Mouse (Mus musculus): Measurements from ENCODE around the gene Tdp2. TPM values are rescaled to one million over a fixed set of nuclear protein-coding genes. Genes with fewer than 3 reads are reported as not detected.

Gene Tdp2
- total and polyA plus RNA-seq, 3 experiments: 37.4 to 96.6 (median 44.5) TPM

DNA sequence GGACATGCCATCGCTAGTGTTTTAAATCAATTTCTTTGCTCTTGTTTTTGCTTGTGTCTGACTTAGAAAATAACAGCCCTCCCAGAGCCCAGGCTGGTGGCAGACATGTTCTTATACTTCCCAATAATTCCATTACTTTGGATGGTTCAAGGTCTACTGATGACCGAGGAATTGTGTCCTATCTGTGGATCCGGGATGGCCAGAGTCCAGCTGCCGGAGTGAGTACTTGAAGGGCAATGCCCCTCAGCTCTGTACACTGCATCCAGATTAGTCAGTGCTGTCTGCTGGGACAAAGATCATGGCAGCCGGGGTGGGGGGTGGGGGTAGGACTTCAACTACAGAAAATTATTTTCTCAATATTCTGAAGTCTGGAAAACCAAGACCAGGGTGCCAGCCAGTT is 49.2 kb downstream of the Tdp2 start:
- H3K4me2 ChIP-seq (ENCODE audit: insufficient read depth, low read depth, poor library complexity, severe bottlenecking): no peak overlapping the region
- in situ Hi-C loops (cut with MboI; ENCODE audit: low pct_ligation_motif_present, low pct_unique_long_range_greater_than_20kb, low sequenced_read_pairs): no loop called here
- H3K79me2 ChIP-seq (replicated peaks; ENCODE audit: control insufficient read depth, extremely low read depth, insufficient read depth, poor library complexity, severe bottlenecking): no peaks in the 10 kb centered on the region
- peaks cover 12% of the 10 kb centered on the region for H3K9me3 ChIP-seq (replicated peaks; ENCODE audit: low read length)
- dilution Hi-C loops (cut with MboI; ENCODE audit: extremely low pct_ligation_motif_present, extremely low pct_unique_long_range_greater_than_20kb, low sequenced_read_pairs): no loop called here
- H3K27ac ChIP-seq (ENCODE audit: insufficient read depth, low read depth): no peak overlapping the region
- H3K9ac ChIP-seq (ENCODE audit: insufficient read depth, low read depth): no peak overlapping the region
- H3K36me3 ChIP-seq (replicated peaks in 1 of 2; ENCODE audit: control insufficient read depth in 1 of 2, insufficient read depth in 1 of 2, low read length in 1 of 2): no peaks in the 10 kb centered on the region
- TF ChIP-seq ZC3H11A (IDR thresholded peaks at IDR 0.05; ENCODE audit: low read depth, low read length) (no peak), RAD21 (IDR thresholded peaks at IDR 0.05; ENCODE audit: low read depth, low read length) (no peak), TCF12 (IDR thresholded peaks at IDR 0.05; ENCODE audit: low read depth, low read length) (no peak), NRF1 (IDR thresholded peaks at IDR 0.05; ENCODE audit: low read depth, low read length) (no peak), CHD2 (IDR thresholded peaks at IDR 0.05; ENCODE audit: low read length) (no peak), KAT2A (IDR thresholded peaks at IDR 0.05; ENCODE audit: insufficient replicate concordance, low read length) (no peak), JUN (IDR thresholded peaks at IDR 0.05; ENCODE audit: insufficient read depth, low read depth, low read length) (no peak), BHLHE40 (IDR thresholded peaks at IDR 0.05; ENCODE audit: low read depth, low read length) (no peak), SIN3A (IDR thresholded peaks at IDR 0.05; ENCODE audit: low read length) (no peak), MXI1 (IDR thresholded peaks at IDR 0.05; ENCODE audit: low read depth, low read length) (no peak), PAX5 (IDR thresholded peaks at IDR 0.05; ENCODE audit: low read length) (no peak), UBTF (IDR thresholded peaks at IDR 0.05; ENCODE audit: low read depth, low read length) (no peak), USF1 (IDR thresholded peaks at IDR 0.05; ENCODE audit: low read depth, low read length) (no peak), TBP (conservative IDR thresholded peaks at IDR 0.05; ENCODE audit: low read depth, low read length) (no peak)
- peaks cover 0 to 2% of the 10 kb centered on the region in 2 experiments; a peak in 1 of 4 replicates for H3K4me1 ChIP-seq (ENCODE audit: control insufficient read depth in 1 of 2, insufficient read depth in 2 of 2)
- DNase-seq (ENCODE audit: extremely low read depth): no peak
- H3K27me3 ChIP-seq (replicated peaks): no peaks in the 10 kb centered on the region
- no peak overlapping the region for H3K4me3 ChIP-seq (replicated peaks in 1 of 3; ENCODE audit: low read depth in 2 of 3, low read length in 2 of 3, poor library complexity in 1 of 3)

DNA sequence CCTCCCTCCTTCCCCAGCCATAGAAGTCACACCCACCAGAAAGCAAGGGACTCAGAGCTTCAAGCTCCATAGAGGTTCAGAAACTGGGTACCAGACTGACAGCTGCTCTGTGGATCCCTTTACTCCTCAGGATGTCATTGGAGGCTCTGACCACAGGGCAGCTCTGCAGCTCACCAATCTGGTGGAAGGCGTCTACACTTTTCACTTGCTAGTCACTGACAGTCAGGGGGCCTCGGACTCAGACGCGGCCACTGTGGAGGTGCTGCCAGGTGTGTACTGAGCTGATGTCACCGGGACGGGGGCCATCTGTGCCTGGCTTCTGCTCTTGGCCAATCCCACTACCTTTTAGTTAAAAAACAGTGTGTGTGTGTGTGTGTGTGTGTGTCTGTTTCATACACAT is 50.9 kb downstream of the Tdp2 start:
- no peak overlapping the region for H3K9ac ChIP-seq (ENCODE audit: insufficient read depth, low read depth)
- no peak overlapping the region for H3K4me2 ChIP-seq (ENCODE audit: insufficient read depth, low read depth, poor library complexity, severe bottlenecking)
- H3K4me3 ChIP-seq (replicated peaks in 1 of 3; ENCODE audit: low read depth in 2 of 3, low read length in 2 of 3, poor library complexity in 1 of 3): no peak overlapping the region
- no peaks in the 10 kb centered on the region for H3K36me3 ChIP-seq (replicated peaks in 1 of 2; ENCODE audit: control insufficient read depth in 1 of 2, insufficient read depth in 1 of 2, low read length in 1 of 2)
- no peaks in the 10 kb centered on the region for H3K27me3 ChIP-seq (replicated peaks)
- H3K79me2 ChIP-seq (replicated peaks; ENCODE audit: control insufficient read depth, extremely low read depth, insufficient read depth, poor library complexity, severe bottlenecking): no peaks in the 10 kb centered on the region
- dilution Hi-C loops (cut with MboI; ENCODE audit: extremely low pct_ligation_motif_present, extremely low pct_unique_long_range_greater_than_20kb, low sequenced_read_pairs) (no loop called here), in situ Hi-C loops (cut with MboI; ENCODE audit: low pct_ligation_motif_present, low pct_unique_long_range_greater_than_20kb, low sequenced_read_pairs) (no loop called here)
- TF ChIP-seq CHD1 (IDR thresholded peaks at IDR 0.05; ENCODE audit: low read depth, low read length) (no peak), MXI1 (IDR thresholded peaks at IDR 0.05; ENCODE audit: low read depth, low read length) (no peak), HCFC1 (IDR thresholded peaks at IDR 0.05; ENCODE audit: low read depth, low read length) (no peak), TCF12 (IDR thresholded peaks at IDR 0.05; ENCODE audit: low read depth, low read length) (no peak), JUN (IDR thresholded peaks at IDR 0.05; ENCODE audit: insufficient read depth, low read depth, low read length) (no peak), UBTF (IDR thresholded peaks at IDR 0.05; ENCODE audit: low read depth, low read length) (no peak), EP300 (IDR thresholded peaks at IDR 0.05; ENCODE audit: low read length) (no peak), MEF2A (IDR thresholded peaks at IDR 0.05; ENCODE audit: borderline replicate concordance, low read depth, low read length) (no peak), MAFK (IDR thresholded peaks at IDR 0.05; ENCODE audit: insufficient replicate concordance, low read length) (no peak)
- peaks cover 12% of the 10 kb centered on the region for H3K9me3 ChIP-seq (replicated peaks; ENCODE audit: low read length)
- DNase-seq (ENCODE audit: extremely low read depth): no peak
- peaks cover 0 to 2% of the 10 kb centered on the region in 2 experiments; a peak in 1 of 4 replicates for H3K4me1 ChIP-seq (ENCODE audit: control insufficient read depth in 1 of 2, insufficient read depth in 2 of 2)
- H3K27ac ChIP-seq (ENCODE audit: insufficient read depth, low read depth): no peak overlapping the region

Measured in CH12.LX (cell line).